Mouse (Mus musculus) hematopoietic stem cell, adult 5-6 weeks (primary cell): ENCODE results near the gene Ilf2. TPM values are rescaled to one million over a fixed set of nuclear protein-coding genes. Genes with fewer than 3 reads are reported as not detected.
A peak's percentile ranks its signal among the peaks of the same experiment; 100 is the strongest.

Source experiments
- ATAC-seq, 2 experiments: fragments of 125-278 bp in 1 of 2; replicated peaks in 1 of 2; 2 replicates each; pipeline ENCODE4 v1.8.0; 2016 to 2017; ENCODE audit warnings: inconsistent platforms in 2 of 2, mild to moderate bottlenecking in 2 of 2, moderate number of reproducible peaks in 2 of 2, low read depth in 1 of 2, moderate TSS enrichment in 1 of 2; ENCODE audit not compliant: low FRiP score in 2 of 2, poor library complexity in 2 of 2, severe bottlenecking in 2 of 2, insufficient read depth in 1 of 2, low TSS enrichment in 1 of 2
- total RNA-seq: library from RNA; stranded (forward); fragments of 172-1452, 232-1000 nt; gene quantifications from 2 replicates; pipeline ENCODE4 v1.2.3, GENCODE M21; 2017

Gene Ilf2
- total RNA-seq, 1 experiment from 2014 or later = 236 TPM

DNA sequence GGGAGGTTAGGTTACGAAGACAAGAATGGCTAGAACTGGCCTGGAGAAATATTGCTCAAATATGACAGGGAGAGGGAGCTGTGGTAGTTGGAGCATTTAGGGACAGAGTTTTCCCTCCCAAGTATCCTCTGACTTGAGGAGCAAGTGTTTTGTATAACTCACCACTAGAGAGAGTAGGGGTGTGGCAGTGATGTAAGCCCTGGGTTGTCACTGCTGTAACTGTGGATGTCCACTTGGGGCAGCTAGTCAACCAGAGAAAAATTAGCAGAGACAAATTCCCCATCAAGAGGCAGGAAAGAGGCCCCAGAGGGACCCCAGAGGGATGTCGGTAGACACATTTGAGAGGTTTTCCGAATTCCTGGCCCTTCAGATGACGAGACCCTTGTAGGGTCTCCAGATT is 49.5 kb downstream of the Ilf2 start:
- ATAC-seq = peak; percentile 89 to 90

DNA sequence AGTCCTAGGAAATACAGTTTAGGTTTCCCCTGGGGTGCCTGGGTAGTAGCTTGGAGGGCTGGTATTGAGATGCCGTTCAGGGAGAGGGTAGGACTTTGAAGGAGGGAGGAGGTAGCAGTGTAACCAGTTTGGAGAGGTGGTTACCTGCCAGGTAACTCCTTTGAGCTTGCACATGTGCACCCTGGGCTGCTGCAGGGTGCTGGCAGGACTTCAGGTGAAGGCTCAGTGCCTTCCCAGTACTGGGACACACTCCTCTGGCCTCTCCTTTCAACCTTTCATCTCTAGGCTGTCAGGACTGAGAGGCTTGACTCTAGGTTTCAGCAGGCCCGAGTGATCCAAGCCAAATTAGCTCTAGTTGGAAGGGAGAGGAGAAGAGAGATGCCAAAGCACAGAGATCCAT is 50.1 kb downstream of the Ilf2 start:
- ATAC-seq = no peak

DNA sequence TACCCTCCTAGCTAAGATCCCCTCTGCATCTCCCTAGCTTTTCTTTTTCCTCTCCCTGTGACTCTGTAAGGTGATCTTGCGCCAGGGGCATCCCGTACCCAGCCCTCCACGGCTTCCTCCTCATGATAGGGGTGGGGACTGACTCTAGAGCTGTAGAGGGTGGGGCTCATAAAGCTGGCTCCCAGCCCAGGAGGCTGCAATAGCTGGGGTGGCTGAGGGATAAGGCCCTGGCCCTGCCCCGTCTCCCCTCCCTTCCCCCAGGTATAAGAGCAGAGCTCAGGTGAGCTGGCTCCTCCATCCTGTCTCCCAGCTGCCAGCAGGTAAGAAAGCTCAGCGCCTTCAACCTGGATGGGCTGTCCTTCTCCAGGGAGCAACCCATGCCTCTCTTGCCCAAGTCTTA is 50.7 kb downstream of the Ilf2 start, which contains the start of gene S100a14:
Gene S100a14, plus strand, starts transcription at position 277 of the 400 bp plus-strand sequence.
- ATAC-seq = 0 out of 4 replicates have a peak, but pooled peaks of 1 of the 2 experiments have one; percentile 17

DNA sequence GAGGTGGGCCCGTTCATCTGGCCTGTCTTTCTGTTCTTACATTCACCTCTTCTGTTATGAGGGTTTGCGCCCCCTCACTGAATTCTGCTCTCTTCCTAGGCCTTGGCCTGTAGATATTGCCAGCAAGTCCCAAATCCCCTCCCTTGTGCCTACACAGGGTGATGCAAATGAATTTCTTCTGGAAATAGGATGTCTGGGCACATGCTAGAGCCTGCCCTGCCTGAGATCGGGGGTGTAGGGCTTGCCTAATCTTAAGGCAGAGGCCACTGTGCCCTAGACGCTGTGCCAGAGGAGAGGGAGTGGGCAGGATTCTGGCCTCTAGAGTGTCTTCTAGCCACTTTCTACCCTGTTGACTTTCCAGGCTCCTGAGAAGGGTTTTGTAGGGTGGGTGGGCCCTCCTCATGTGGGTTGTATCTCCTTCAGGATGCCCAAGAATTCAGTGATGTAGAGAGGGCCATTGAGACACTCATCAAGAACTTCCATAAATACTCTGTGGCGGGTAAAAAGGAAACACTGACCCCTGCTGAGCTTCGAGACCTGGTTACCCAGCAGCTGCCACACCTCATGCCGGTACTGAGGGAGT is 51.5 kb downstream of the Ilf2 start:
- ATAC-seq = no peak

DNA sequence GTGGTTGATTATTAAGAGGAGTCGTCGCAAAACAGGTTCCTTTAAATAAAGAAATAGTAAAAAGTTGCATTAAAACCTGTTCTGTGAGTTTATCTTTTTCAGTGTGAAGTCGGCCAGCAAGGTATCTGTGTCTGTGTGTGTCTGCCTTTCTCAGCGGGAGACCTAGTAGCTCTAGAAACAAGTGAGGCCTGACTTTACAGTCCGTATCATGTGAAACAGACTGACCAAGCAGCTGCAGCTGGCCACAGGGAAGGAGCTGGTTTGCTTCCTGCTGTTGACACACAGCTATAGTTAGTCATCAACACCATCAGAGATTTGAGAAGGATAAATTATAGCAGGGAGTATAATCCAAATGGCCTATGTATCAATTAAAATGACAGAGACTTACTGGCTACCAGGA is 55.8 kb downstream of the Ilf2 start:
- no peak for ATAC-seq

DNA sequence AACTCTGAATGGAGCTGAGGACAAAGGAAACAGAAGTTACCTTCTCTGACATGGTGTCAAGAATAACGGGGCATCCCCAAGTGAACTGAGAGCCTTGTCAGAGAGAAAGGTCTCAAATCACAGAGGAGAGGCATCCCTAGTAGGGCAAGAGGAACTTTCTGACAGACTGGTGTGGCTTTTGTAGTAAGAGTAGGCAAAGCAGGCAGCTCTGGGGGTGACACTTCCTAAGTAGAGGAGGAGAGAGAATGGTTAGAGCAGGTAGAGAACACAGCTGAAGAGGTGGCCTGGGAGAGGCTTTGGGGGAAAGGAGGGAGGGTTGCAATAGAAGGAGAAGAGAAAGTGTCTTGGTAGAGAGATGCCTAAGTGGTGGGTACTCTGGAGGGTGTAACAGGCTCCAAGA is 59.5 kb downstream of the Ilf2 start:
- no peak for ATAC-seq

DNA sequence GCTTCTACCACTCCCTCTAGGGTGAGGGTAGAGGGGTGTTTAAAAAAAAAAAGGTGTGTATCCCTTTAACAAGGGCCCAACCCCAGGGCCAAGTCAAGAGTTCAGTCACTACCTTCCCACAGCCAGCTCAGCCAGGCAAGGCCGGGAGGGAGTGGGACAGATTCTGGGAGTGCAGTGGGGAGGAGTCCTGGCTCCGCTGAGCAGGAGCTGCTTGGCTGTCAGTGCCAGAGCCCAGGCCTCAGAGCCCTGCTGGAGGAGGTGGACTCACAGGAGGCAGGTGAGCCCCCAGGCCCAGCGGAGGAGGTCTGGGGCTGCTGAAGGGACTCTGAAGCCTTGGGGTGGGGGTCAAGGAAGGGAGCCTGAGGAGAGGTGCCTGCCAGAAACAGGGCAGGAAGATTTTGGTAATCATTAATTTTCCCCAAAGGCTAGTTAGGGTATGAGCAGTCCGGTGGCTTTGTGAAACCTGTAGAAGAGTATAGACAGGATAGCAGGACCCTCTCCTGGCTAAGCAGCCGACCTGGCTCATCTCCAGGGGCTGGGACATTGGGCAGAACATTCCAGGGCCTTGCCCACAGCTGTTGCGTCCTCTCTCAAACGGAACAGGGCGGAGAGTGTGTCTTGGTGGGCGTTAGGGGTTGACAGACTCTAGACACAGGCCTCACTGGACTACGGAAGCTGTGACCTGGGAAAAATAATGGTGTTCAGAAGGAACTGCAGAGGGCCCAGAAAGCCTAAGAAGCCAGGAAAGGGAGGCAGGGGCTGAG is 61.4 kb downstream of the Ilf2 start, which contains the start of gene S100a16:
Gene S100a16, plus strand, starts transcription at position 114 of the 764 bp plus-strand sequence.
- no peak for ATAC-seq

DNA sequence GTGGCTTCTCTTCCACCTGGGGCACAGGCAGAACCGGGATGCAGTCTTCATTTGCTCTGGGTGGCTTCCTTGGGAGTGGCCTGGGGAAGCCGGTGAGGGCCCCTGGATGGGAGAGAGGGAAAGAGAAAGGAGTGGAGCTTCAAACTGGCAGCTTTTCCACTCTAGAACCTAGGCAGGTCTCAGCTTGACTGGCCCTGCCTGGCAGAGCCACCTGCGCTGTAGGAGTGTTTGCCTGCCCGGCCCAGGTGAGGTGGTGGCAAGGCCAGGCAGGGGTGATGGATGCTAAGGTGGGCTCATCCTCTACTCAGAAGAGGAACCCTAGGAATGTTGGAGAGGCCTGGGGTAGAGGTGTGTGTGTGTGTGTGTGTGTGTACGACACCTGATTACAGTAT is 62.0 kb downstream of the Ilf2 start:
- no peak for ATAC-seq

Other genes starting within 250 kb of the Ilf2 start
- 45.2 and 54.4 TPM in 2 replicates for gene Jtb, start 244.5 kb upstream of the Ilf2 start, total RNA-seq
- gene Creb3l4, start 232.6 kb upstream of the Ilf2 start, total RNA-seq = not detected in 2 replicates
- gene Slc39a1, start 228.0 kb upstream of the Ilf2 start, total RNA-seq = 48.2 and 61.7 TPM in 2 replicates
- 15.1 and 18.8 TPM in 2 replicates for gene Crtc2, start 222.0 kb upstream of the Ilf2 start, total RNA-seq
- gene Dennd4b, start 210.9 kb upstream of the Ilf2 start, total RNA-seq = 15.7 and 19.6 TPM in 2 replicates
- gene Gatad2b, start 182.9 kb upstream of the Ilf2 start, total RNA-seq = 33.5 and 34.1 TPM in 2 replicates
- gene Slc27a3, start 86.2 kb upstream of the Ilf2 start, total RNA-seq = 0.60 and 1.1 TPM in 2 replicates
- 20.9 and 22.6 TPM in 2 replicates for gene Ints3, start 42.5 kb upstream of the Ilf2 start, total RNA-seq
- 0.38 TPM in 1 of 2 replicates, not detected in the other for gene Npr1, start 10.3 kb upstream of the Ilf2 start, total RNA-seq
- 52.2 and 60.1 TPM in 2 replicates for gene Snapin, start 14.9 kb downstream of the Ilf2 start, total RNA-seq
- 109 and 142 TPM in 2 replicates for gene Chtop, start 33.4 kb downstream of the Ilf2 start, total RNA-seq
- gene S100a1, start 38.3 kb downstream of the Ilf2 start, total RNA-seq = 79.8 and 83.0 TPM in 2 replicates
- 109 and 112 TPM in 2 replicates for gene S100a13, start 38.3 kb downstream of the Ilf2 start, total RNA-seq
- gene S100a14, start 50.7 kb downstream of the Ilf2 start, total RNA-seq = not detected in 2 replicates
- gene S100a16, start 61.1 kb downstream of the Ilf2 start, total RNA-seq = not detected in 2 replicates
- gene S100a3, start 84.5 kb downstream of the Ilf2 start, total RNA-seq = 1.6 TPM in 1 of 2 replicates, not detected in the other
- not detected in 2 replicates for gene S100a2, start 114.1 kb downstream of the Ilf2 start, total RNA-seq
- not detected in 2 replicates for gene Gm42674, start 125.8 kb downstream of the Ilf2 start, total RNA-seq
- 29.5 and 78.7 TPM in 2 replicates for gene S100a4, start 127.6 kb downstream of the Ilf2 start, total RNA-seq
- gene S100a5, start 132.4 kb downstream of the Ilf2 start, total RNA-seq = not detected in 2 replicates
- 37.1 and 121 TPM in 2 replicates for gene S100a6, start 136.8 kb downstream of the Ilf2 start, total RNA-seq
- not detected in 2 replicates for gene S100a7a, start 177.9 kb downstream of the Ilf2 start, total RNA-seq
- 2,013 and 6,407 TPM in 2 replicates for gene S100a8, start 192.9 kb downstream of the Ilf2 start, total RNA-seq
- gene S100a9, start 219.6 kb downstream of the Ilf2 start, total RNA-seq = 1,063 and 5,883 TPM in 2 replicates